Mouse (Mus musculus) kidney, adult 18-20 months (tissue): ENCODE data around the gene Mlst8.

ENCODE experiments used
- DNase-seq: peaks from one replicate; pipeline ENCODE4 v3.0.0; 2021

Mlst8 gene

DNA sequence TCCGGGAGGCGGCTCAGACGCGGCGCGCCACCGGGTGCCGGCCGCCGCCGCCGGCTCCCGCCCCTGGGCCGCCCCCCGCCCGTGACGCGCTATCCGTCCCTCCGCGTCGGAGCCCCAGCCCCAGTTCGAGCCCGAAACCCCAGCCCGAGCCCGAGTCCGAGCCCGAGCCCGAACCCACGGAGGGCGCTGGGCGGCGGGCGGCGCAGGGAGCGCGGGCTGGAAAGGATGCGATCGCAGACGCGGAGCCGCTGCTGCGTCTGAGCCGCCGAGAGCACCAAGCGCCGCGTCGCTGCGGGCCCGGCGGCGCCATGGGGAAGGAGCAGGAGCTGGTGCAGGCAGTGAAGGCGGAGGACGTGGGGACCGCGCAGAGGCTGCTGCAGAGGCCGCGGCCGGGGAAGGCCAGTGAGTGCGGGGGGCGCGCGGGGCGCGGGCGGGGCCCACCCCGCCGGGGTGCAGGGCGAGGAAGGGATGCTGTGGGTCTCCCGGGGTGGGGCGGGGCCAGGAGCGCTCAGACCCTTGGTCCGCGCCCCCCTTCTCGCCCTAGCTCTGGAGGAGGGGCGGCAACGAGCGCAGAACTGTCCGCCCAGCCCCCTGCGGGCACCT lies 9.9 kb upstream of the Mlst8 start:
- DNase-seq, result no peak

GRCm38 (mm10) chr17:24488186-24488661 lies 9.3 kb upstream of the Mlst8 start, which contains the start of gene Caskin1:
Gene Caskin1, plus strand, starts transcription at chr17:24488601.
- no peak for DNase-seq

GRCm38 (mm10) chr17:24485090-24485860 lies 6.4 kb upstream of the Mlst8 start:
- DNase-seq, result no peak

GRCm38 (mm10) chr17:24483495-24483894 lies 4.6 kb upstream of the Mlst8 start:
- no peak for DNase-seq

- DNase-seq, result no peak
These were observed 2.3 kb upstream of the Mlst8 start for GRCm38 (mm10) chr17:24481027-24481815.

- no peak for DNase-seq
These were observed 1.4 kb upstream of the Mlst8 start for GRCm38 (mm10) chr17:24480201-24480826.

DNA sequence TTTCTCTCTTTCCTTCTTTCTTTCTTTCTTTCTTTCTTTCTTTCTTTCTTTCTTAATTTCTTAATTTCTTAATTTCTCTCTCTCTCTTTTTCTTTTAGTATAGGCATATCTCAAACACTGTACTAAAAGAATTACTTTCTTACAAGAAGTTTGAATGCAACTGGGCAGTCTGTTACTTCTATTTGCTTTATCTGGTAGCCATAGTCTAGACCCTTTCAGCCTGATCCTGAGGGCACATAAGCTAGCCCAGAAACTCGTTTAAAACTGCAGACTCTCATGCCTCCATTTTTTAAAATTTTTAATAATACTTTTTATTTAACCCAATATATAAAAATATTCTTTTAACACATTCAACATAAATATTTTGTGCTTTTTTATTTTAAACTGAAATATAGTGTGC lies 553 bp upstream of the Mlst8 start:
- no peak for DNase-seq

- DNase-seq, result no peak
These were observed 785 bp downstream of the Mlst8 start for GRCm38 (mm10) chr17:24477985-24478600.

DNA sequence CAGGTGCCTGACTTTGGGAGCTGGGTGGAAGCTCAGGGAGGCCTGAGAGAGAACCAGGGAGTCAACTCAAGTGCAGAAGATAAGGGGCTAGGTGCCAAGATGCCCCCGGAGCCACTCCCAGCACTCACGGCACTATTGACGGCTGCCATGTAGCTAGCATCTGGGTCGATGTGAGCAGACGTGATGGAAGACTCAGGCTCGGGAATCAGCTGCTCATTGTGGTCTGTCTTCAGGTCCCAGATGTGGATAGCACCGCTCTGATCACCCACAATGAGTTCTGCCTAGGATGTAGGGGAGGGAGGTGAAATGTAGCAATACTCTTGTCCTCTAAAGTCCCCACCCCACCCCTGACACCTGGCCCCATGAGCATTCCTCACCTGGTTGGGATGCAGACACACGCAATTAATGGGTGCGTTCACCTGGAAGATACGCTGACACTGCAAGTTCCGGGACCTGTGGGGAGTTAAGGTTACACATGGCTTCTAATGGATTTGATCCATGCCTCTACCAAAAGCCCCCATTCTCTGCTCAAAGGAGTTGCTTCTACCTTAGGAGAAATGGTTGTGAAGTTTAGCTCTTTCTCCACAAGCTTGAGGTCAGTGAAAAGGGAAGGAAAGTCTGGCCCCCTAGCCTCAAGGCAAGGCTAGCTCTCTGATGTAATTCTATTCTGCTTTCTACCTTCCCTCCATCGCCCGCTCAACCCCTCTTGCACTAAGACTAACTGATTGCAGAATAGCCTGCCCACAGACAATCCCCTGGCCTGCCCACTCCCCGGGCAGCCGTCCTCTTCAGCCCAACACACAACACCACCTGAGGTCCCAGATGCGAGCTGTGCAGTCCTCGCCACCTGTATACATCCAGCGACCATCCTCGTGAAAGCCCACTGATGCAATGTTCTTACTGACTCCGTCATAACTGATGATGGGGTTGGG lies 1.6 kb downstream of the Mlst8 start:
- no peak for DNase-seq

GRCm38 (mm10) chr17:24476022-24476776 lies 2.7 kb downstream of the Mlst8 start:
- DNase-seq, result no peak

DNA sequence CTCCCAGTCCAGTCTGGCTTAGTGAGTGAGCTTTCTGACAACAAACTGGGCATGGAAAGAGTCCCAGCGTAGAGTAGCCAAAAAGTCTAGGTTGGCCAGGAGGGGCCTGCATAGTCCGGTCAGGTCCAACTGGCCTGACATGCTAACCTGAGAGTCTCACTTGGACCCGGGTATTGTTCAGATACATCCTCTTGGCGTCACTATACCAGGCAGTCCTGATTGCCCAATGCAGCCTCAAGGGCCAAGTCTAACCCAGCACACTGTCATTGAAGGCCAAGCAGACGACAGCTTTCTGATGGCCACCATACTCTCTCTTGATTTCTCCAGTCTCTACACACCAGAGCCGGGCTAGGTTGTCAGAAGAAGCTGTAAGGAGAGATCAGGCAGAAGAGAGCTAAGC lies 3.3 kb downstream of the Mlst8 start:
- no peak for DNase-seq

- no peak for DNase-seq
These were observed 4.3 kb downstream of the Mlst8 start for GRCm38 (mm10) chr17:24474557-24474956.

DNA sequence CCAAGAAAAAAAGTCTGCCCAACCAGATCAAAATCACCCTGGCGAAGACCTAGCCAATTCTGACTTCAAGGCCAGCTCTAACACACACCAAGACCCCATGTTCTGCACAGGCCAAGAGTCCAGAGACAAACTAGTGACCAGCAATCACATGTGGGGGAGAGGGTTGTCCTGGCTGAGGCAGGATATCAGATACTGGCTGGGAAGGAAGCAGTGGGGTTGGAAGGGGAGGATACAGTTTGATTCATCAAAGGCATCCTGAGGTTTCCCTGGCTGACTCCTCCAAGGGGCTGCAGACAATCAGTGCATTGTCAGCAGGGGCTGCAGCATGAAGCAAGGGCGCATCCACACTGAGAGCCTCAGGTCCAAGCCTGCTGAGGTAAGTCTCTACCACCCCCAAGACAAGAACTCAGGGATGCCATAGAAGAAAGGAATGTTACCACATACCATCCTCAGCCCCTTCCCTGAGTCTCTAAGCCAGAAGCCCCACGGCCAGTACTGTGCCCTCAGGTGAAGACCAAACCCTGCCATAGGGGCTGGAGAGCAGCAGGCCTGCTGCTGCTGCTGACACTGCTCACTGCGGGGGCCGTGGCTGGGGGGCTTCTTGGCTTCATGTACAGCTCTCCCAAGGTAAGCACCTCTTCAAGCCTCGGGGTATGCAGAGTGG lies 5.1 kb downstream of the Mlst8 start, which contains the start of gene Bricd5:
Gene Bricd5, plus strand, starts transcription at position 273 of the 664 bp plus-strand sequence.
- no peak for DNase-seq

- DNase-seq, result peak; percentile 82
These were observed 6.4 kb downstream of the Mlst8 start for GRCm38 (mm10) chr17:24472512-24472911.

- peak; percentile 24 for DNase-seq
These were observed 8.0 kb downstream of the Mlst8 start for GRCm38 (mm10) chr17:24470701-24471527.

- DNase-seq, result peak; percentile 99
These were observed 8.8 kb downstream of the Mlst8 start, which contains the start of the genes E4f1 and Pgp for GRCm38 (mm10) chr17:24469910-24470602. Gene E4f1, minus strand, starts transcription at chr17:24470313. Gene Pgp, plus strand, starts transcription at chr17:24470392.

DNA sequence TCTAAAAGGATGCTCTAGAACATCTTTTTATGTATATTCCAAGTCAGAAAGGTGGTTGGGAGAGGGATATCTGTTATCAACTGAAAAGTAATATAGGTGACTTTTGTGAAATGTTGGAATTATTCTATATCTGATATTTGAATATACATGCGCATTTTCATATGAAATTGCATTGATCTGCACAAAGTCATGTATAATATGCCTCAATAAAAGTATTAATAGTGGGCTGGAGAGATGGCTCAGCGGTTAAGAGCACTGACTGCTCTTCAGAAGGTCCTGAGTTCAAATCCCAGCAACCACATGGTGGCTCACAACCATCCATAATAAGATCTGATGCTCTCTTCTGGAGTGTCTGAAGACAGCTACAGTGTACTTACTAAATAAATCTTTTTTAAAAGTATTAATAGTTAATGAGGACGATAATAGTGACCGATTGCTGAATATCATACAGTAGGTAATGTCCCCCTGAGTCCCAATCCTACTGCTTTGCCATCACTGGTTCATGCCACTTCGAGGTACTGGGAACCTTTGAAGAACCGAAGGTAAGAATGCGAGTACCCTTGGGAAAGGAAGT lies 9.5 kb downstream of the Mlst8 start:
- no peak for DNase-seq
